Mouse (Mus musculus): Measurements from ENCODE around the gene Atrnl1.
A peak's percentile ranks its signal among the peaks of the same experiment; 100 is the strongest.

Atrnl1 gene

GRCm38 (mm10) chr19:57916325-57916724, 305.5 kb downstream of the Atrnl1 start:
- no peak for DNase-seq (ENCODE audit: extremely low read depth, low read depth)

GRCm38 (mm10) chr19:57922991-57923390, 312.2 kb downstream of the Atrnl1 start:
- no peak for DNase-seq (ENCODE audit: extremely low read depth, low read depth)

- no peak for DNase-seq (ENCODE audit: extremely low read depth, low read depth)
Measured at GRCm38 (mm10) chr19:57924856-57925255, 314.0 kb downstream of the Atrnl1 start.

GRCm38 (mm10) chr19:57925681-57926080, 314.8 kb downstream of the Atrnl1 start:
- DNase-seq (ENCODE audit: extremely low read depth, low read depth): no peak

GRCm38 (mm10) chr19:57926164-57926860, 315.5 kb downstream of the Atrnl1 start:
- DNase-seq (ENCODE audit: extremely low read depth, low read depth): no peak

GRCm38 (mm10) chr19:57926941-57927471, 316.2 kb downstream of the Atrnl1 start:
- DNase-seq (ENCODE audit: extremely low read depth, low read depth): peak; percentile 39

GRCm38 (mm10) chr19:57927566-57928523, 317.0 kb downstream of the Atrnl1 start:
- DNase-seq (ENCODE audit: extremely low read depth, low read depth): peak; percentile 36

- DNase-seq (ENCODE audit: extremely low read depth, low read depth): no peak
Measured at GRCm38 (mm10) chr19:57931626-57932025, 320.8 kb downstream of the Atrnl1 start.

GRCm38 (mm10) chr19:57936865-57937264, 326.0 kb downstream of the Atrnl1 start:
- DNase-seq (ENCODE audit: extremely low read depth, low read depth): no peak

GRCm38 (mm10) chr19:57939166-57939565, 328.3 kb downstream of the Atrnl1 start:
- no peak for DNase-seq (ENCODE audit: extremely low read depth, low read depth)

- DNase-seq (ENCODE audit: extremely low read depth, low read depth): no peak
Measured at GRCm38 (mm10) chr19:57941529-57941928, 330.7 kb downstream of the Atrnl1 start.

GRCm38 (mm10) chr19:57942281-57942680, 331.4 kb downstream of the Atrnl1 start:
- no peak for DNase-seq (ENCODE audit: extremely low read depth, low read depth)

- DNase-seq (ENCODE audit: extremely low read depth, low read depth): no peak
Measured at GRCm38 (mm10) chr19:57943308-57943707, 332.5 kb downstream of the Atrnl1 start.

- no peak for DNase-seq (ENCODE audit: extremely low read depth, low read depth)
Measured at GRCm38 (mm10) chr19:57944680-57945079, 333.8 kb downstream of the Atrnl1 start.

- no peak for DNase-seq (ENCODE audit: extremely low read depth, low read depth)
Measured at GRCm38 (mm10) chr19:57945626-57946250, 334.9 kb downstream of the Atrnl1 start.

- no peak for DNase-seq (ENCODE audit: extremely low read depth, low read depth)
Measured at GRCm38 (mm10) chr19:57948489-57948888, 337.7 kb downstream of the Atrnl1 start.

GRCm38 (mm10) chr19:57949260-57949917, 338.6 kb downstream of the Atrnl1 start:
- DNase-seq (ENCODE audit: extremely low read depth, low read depth): no peak

- no peak for DNase-seq (ENCODE audit: extremely low read depth, low read depth)
Measured at GRCm38 (mm10) chr19:57954131-57954530, 343.3 kb downstream of the Atrnl1 start.

- DNase-seq (ENCODE audit: extremely low read depth, low read depth): no peak
Measured at GRCm38 (mm10) chr19:57956459-57956858, 345.6 kb downstream of the Atrnl1 start.

- DNase-seq (ENCODE audit: extremely low read depth, low read depth): no peak
Measured at GRCm38 (mm10) chr19:57957363-57957762, 346.5 kb downstream of the Atrnl1 start.

GRCm38 (mm10) chr19:57958154-57958553, 347.3 kb downstream of the Atrnl1 start:
- DNase-seq (ENCODE audit: extremely low read depth, low read depth): no peak
